Mouse (Mus musculus): ENCODE measurements at regions not wholly inside any gene's neighbourhood (a gene's known extent, or its start where the extent isn't known, plus 50 kb on each side); places are given as distances from the start of the nearest gene placed in this dataset.

- Histone ChIP-seq H3K4me1 (ENCODE audit: control insufficient read depth, insufficient read depth, low read length) (no peaks in the 10 kb centered on the region), H3K4me3 (replicated peaks; ENCODE audit: extremely low read depth, low read depth, low read length) (no peak overlapping the region)
- DNase-seq: peak; percentile 9
- TF ChIP-seq CTCF (IDR thresholded peaks at IDR 0.05; ENCODE audit: insufficient read depth, low read length): peak; percentile 50; the same call in 1 of the 2 replicates
- TF ChIP-seq POLR2A (IDR thresholded peaks at IDR 0.05; ENCODE audit: borderline replicate concordance, extremely low read depth, low read depth, low read length): no peak
- 36% methylated on average over 1 of the region's 1 CpGs for WGBS
Observed at GRCm38 (mm10) chr11:18821384-18821783, 197.4 kb downstream of the Meis1 start.

GRCm38 (mm10) chr11:18814110-18814509 is 204.7 kb downstream of the Meis1 start:
- TF ChIP-seq POLR2A (IDR thresholded peaks at IDR 0.05; ENCODE audit: borderline replicate concordance, extremely low read depth, low read depth, low read length) (no peak), CTCF (IDR thresholded peaks at IDR 0.05; ENCODE audit: insufficient read depth, low read length) (no peak)
- WGBS: 91% methylated on average over 3 of the region's 3 CpGs
- DNase-seq: no peak
- Histone ChIP-seq H3K4me1 (ENCODE audit: control insufficient read depth, insufficient read depth, low read length) (no peaks in the 10 kb centered on the region), H3K4me3 (replicated peaks; ENCODE audit: extremely low read depth, low read depth, low read length) (no peak overlapping the region)

GRCm38 (mm10) chr11:18767479-18767878 is 251.3 kb downstream of the Meis1 start:
- Histone ChIP-seq H3K4me1 (ENCODE audit: control insufficient read depth, insufficient read depth, low read length) (no peaks in the 10 kb centered on the region), H3K4me3 (replicated peaks; ENCODE audit: extremely low read depth, low read depth, low read length) (no peak overlapping the region)
- no peak for TF ChIP-seq CTCF (IDR thresholded peaks at IDR 0.05; ENCODE audit: insufficient read depth, low read length)
- TF ChIP-seq POLR2A (IDR thresholded peaks at IDR 0.05; ENCODE audit: borderline replicate concordance, extremely low read depth, low read depth, low read length): no peak
- DNase-seq: no peak
- WGBS: 87% methylated on average over 3 of the region's 3 CpGs

- TF ChIP-seq POLR2A (IDR thresholded peaks at IDR 0.05; ENCODE audit: borderline replicate concordance, extremely low read depth, low read depth, low read length) (no peak), CTCF (IDR thresholded peaks at IDR 0.05; ENCODE audit: insufficient read depth, low read length) (no peak)
- Histone ChIP-seq H3K4me1 (ENCODE audit: control insufficient read depth, insufficient read depth, low read length) (no peaks in the 10 kb centered on the region), H3K4me3 (replicated peaks; ENCODE audit: extremely low read depth, low read depth, low read length) (no peak overlapping the region)
- 79% methylated on average over 6 of the region's 6 CpGs for WGBS
- DNase-seq: no peak
Observed at GRCm38 (mm10) chr11:18766458-18767016, 252.2 kb downstream of the Meis1 start.

- TF ChIP-seq POLR2A (IDR thresholded peaks at IDR 0.05; ENCODE audit: borderline replicate concordance, extremely low read depth, low read depth, low read length): no peak
- no peak for TF ChIP-seq CTCF (IDR thresholded peaks at IDR 0.05; ENCODE audit: insufficient read depth, low read length)
- H3K4me1 ChIP-seq (ENCODE audit: control insufficient read depth, insufficient read depth, low read length): no peaks in the 10 kb centered on the region
- DNase-seq: no peak
- H3K4me3 ChIP-seq (replicated peaks; ENCODE audit: extremely low read depth, low read depth, low read length): no peak overlapping the region
- WGBS: 85% methylated on average over 6 of the region's 6 CpGs
Observed at GRCm38 (mm10) chr11:18758591-18759074, 260.2 kb downstream of the Meis1 start.

- Histone ChIP-seq H3K4me1 (ENCODE audit: control insufficient read depth, insufficient read depth, low read length) (no peaks in the 10 kb centered on the region), H3K4me3 (replicated peaks; ENCODE audit: extremely low read depth, low read depth, low read length) (no peak overlapping the region)
- no peak for TF ChIP-seq POLR2A (IDR thresholded peaks at IDR 0.05; ENCODE audit: borderline replicate concordance, extremely low read depth, low read depth, low read length)
- no peak for TF ChIP-seq CTCF (IDR thresholded peaks at IDR 0.05; ENCODE audit: insufficient read depth, low read length)
- 50% methylated on average over 1 of the region's 1 CpGs for WGBS
- DNase-seq: no peak
Observed at GRCm38 (mm10) chr11:18756576-18756975, 262.2 kb downstream of the Meis1 start.

- no peaks in the 10 kb centered on the region; the same call in 1 of the 2 replicates for H3K4me1 ChIP-seq (ENCODE audit: control insufficient read depth, insufficient read depth, low read length)
- 42% methylated on average over 9 of the region's 9 CpGs for WGBS
- no peak for DNase-seq
- TF ChIP-seq CTCF (IDR thresholded peaks at IDR 0.05; ENCODE audit: insufficient read depth, low read length): no peak
- TF ChIP-seq POLR2A (IDR thresholded peaks at IDR 0.05; ENCODE audit: borderline replicate concordance, extremely low read depth, low read depth, low read length): no peak
- no peak overlapping the region for H3K4me3 ChIP-seq (replicated peaks; ENCODE audit: extremely low read depth, low read depth, low read length)
Observed at GRCm38 (mm10) chr11:18754732-18755525, 263.9 kb downstream of the Meis1 start.

- DNase-seq: no peak
- WGBS: 25% methylated on average over 9 of the region's 9 CpGs
- Histone ChIP-seq H3K4me3 (replicated peaks; ENCODE audit: extremely low read depth, low read depth, low read length) (no peak overlapping the region), H3K4me1 (ENCODE audit: control insufficient read depth, insufficient read depth, low read length) (no peaks in the 10 kb centered on the region; the same call in 1 of the 2 replicates)
- TF ChIP-seq POLR2A (IDR thresholded peaks at IDR 0.05; ENCODE audit: borderline replicate concordance, extremely low read depth, low read depth, low read length): no peak
- TF ChIP-seq CTCF (IDR thresholded peaks at IDR 0.05; ENCODE audit: insufficient read depth, low read length): no peak
Observed at GRCm38 (mm10) chr11:18753856-18754255, 264.9 kb downstream of the Meis1 start.

GRCm38 (mm10) chr11:18753246-18753645 is 265.5 kb downstream of the Meis1 start:
- no peak for DNase-seq
- Histone ChIP-seq H3K4me3 (replicated peaks; ENCODE audit: extremely low read depth, low read depth, low read length) (no peak overlapping the region), H3K4me1 (ENCODE audit: control insufficient read depth, insufficient read depth, low read length) (no peaks in the 10 kb centered on the region; the same call in 1 of the 2 replicates)
- no peak for TF ChIP-seq CTCF (IDR thresholded peaks at IDR 0.05; ENCODE audit: insufficient read depth, low read length)
- TF ChIP-seq POLR2A (IDR thresholded peaks at IDR 0.05; ENCODE audit: borderline replicate concordance, extremely low read depth, low read depth, low read length): no peak
- 73% methylated on average over 1 of the region's 1 CpGs for WGBS

Measured in lung, adult 2 months (tissue).